Mouse (Mus musculus): ENCODE results near the gene Trim60. TPM values are rescaled to one million over a fixed set of nuclear protein-coding genes. Genes with fewer than 3 reads are reported as not detected.

The Trim60 gene
- polyA plus RNA-seq, 1 experiment from 2014 or later, result not detected

DNA sequence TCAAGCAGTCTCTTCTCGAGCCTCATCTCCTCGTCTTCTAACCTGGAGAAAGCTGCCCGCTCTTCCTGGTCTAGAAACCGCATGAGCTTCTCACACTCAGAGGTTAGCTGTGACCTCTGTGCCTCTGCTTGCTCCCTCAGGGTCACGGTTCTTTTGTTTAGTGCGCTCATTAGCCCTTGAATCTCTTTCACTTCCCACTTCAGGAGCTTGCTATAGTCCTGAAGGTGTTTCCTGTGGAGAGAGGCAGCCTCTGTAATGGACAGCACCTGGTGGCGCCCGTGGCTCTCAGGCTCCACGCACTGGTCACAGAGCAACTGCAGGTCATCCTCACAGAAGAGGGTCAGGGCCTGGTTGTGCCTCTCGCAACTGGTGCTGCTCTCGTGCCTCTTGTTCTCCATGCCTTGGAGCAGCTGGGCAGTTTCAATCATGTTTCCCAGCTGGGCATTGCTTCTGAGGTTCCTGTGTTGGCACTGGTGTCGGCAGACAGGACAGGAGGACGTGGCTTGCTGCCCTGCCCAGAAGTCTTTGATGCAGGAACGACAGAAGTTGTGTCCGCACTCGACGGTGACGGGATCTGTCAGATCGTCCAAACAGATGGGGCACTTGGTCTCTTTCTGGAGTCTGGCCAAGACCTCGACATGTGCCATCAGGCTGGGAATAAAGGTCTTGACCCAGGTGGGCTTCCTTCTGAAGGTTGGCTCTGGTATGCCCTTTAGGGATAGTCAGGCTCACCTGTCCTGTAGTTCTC, 35.1 kb downstream of the Trim60 start:
- WGBS, result 77% methylated on average over 20 of the region's 20 CpGs
- no peak for ATAC-seq (replicated peaks; ENCODE audit: insufficient number of reproducible peaks, low FRiP score, low TSS enrichment, low read depth)
- DNase-seq (ENCODE audit: low spot score), result no peak

DNA sequence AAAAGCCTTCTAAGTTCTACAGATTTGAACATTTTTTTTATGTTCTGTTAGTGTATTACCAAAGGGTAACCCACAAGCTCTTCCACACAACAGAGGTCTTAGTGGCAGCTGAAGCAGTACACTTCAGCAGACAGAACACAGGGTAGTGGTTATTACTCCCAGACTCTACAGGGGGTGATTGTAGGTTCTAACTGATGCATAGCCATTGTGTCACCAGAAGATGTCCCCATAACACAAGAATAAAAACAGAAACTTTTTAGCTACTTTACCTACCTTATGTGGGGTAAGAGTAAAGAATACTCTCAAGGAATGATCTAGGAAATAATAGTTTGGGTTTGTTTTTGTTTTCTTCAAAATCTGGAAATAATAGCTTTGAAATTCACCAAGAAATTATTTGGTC, 55.5 kb downstream of the Trim60 start:
- H3K4me2 ChIP-seq (ENCODE audit: low read depth, low read length), result no peak overlapping the region

More for the DNA sequence above, 35.1 kb downstream of the Trim60 start:
- Histone ChIP-seq H3K9me3 (replicated peaks; ENCODE audit: control insufficient read depth, low read length) (no peaks in the 10 kb centered on the region), H3K9ac (replicated peaks; ENCODE audit: low read length) (no peak overlapping the region), H3K4me3 (ENCODE audit: low read depth, low read length) (no peak overlapping the region), H3K27me3 (ENCODE audit: control insufficient read depth, insufficient read depth, low read length) (no peaks in the 10 kb centered on the region), H3K4me2 (ENCODE audit: low read depth, low read length) (no peak overlapping the region), H3K27ac (replicated peaks; ENCODE audit: low read depth, low read length) (no peak overlapping the region), H3K4me1 (ENCODE audit: control insufficient read depth, insufficient read depth, low read length) (no peaks in the 10 kb centered on the region), H3K36me3 (replicated peaks; ENCODE audit: control insufficient read depth, insufficient read depth, low read depth, low read length) (no peaks in the 10 kb centered on the region)

DNA sequence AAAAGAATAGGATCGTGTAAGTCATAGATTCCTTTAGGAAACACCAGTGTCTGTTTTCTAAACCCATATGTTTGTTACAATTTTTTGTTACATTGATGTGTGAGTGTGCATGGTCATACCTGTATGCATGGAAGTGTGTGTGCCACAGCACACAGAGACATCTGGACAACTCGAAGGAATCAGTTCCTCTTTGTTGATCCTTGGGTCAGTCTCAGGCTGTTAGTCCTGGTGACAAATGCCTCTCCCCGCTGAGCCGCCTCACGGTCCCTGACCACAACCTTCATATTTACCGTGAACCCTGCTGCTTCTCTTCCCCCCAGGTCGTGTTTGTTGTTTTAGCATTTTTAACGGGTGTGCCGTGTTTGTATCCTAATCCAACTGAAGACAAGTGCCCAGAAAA, 59.4 kb downstream of the Trim60 start:
- Histone ChIP-seq H3K27me3 (ENCODE audit: control insufficient read depth, insufficient read depth, low read length) (no peaks in the 10 kb centered on the region), H3K27ac (replicated peaks; ENCODE audit: low read depth, low read length) (no peak overlapping the region), H3K4me2 (ENCODE audit: low read depth, low read length) (no peak overlapping the region), H3K4me3 (ENCODE audit: low read depth, low read length) (no peak overlapping the region), H3K4me1 (ENCODE audit: control insufficient read depth, insufficient read depth, low read length) (no peaks in the 10 kb centered on the region), H3K9ac (replicated peaks; ENCODE audit: low read length) (no peak overlapping the region), H3K36me3 (replicated peaks; ENCODE audit: control insufficient read depth, insufficient read depth, low read depth, low read length) (no peaks in the 10 kb centered on the region), H3K9me3 (replicated peaks; ENCODE audit: control insufficient read depth, low read length) (no peaks in the 10 kb centered on the region)
- DNase-seq (ENCODE audit: low spot score) (no peak), ATAC-seq (replicated peaks; ENCODE audit: insufficient number of reproducible peaks, low FRiP score, low TSS enrichment, low read depth) (no peak)
- 78% methylated on average over 9 of the region's 9 CpGs for WGBS

More for the DNA sequence above, 55.5 kb downstream of the Trim60 start:
- ATAC-seq (replicated peaks; ENCODE audit: insufficient number of reproducible peaks, low FRiP score, low TSS enrichment, low read depth) (no peak), DNase-seq (ENCODE audit: low spot score) (peak; percentile 10)
- Histone ChIP-seq H3K36me3 (replicated peaks; ENCODE audit: control insufficient read depth, insufficient read depth, low read depth, low read length) (no peaks in the 10 kb centered on the region), H3K27me3 (ENCODE audit: control insufficient read depth, insufficient read depth, low read length) (no peaks in the 10 kb centered on the region), H3K27ac (replicated peaks; ENCODE audit: low read depth, low read length) (no peak overlapping the region), H3K4me1 (ENCODE audit: control insufficient read depth, insufficient read depth, low read length) (no peaks in the 10 kb centered on the region), H3K9me3 (replicated peaks; ENCODE audit: control insufficient read depth, low read length) (no peaks in the 10 kb centered on the region), H3K4me3 (ENCODE audit: low read depth, low read length) (no peak overlapping the region), H3K9ac (replicated peaks; ENCODE audit: low read length) (no peak overlapping the region)

GRCm38 (mm10) chr8:64952101-64952500, 66.3 kb downstream of the Trim60 start:
- DNase-seq (ENCODE audit: low spot score) (no peak), ATAC-seq (replicated peaks; ENCODE audit: insufficient number of reproducible peaks, low FRiP score, low TSS enrichment, low read depth) (no peak)
- H3K4me2 ChIP-seq (ENCODE audit: low read depth, low read length), result no peak overlapping the region

More at GRCm38 (mm10) chr8:64952101-64952500, 66.3 kb downstream of the Trim60 start:
- Histone ChIP-seq H3K27me3 (ENCODE audit: control insufficient read depth, insufficient read depth, low read length) (no peaks in the 10 kb centered on the region), H3K9ac (replicated peaks; ENCODE audit: low read length) (no peak overlapping the region), H3K9me3 (replicated peaks; ENCODE audit: control insufficient read depth, low read length) (no peaks in the 10 kb centered on the region), H3K36me3 (replicated peaks; ENCODE audit: control insufficient read depth, insufficient read depth, low read depth, low read length) (no peaks in the 10 kb centered on the region), H3K4me3 (ENCODE audit: low read depth, low read length) (no peak overlapping the region), H3K4me1 (ENCODE audit: control insufficient read depth, insufficient read depth, low read length) (no peaks in the 10 kb centered on the region), H3K27ac (replicated peaks; ENCODE audit: low read depth, low read length) (no peak overlapping the region)
- 80% methylated on average over 6 of the region's 6 CpGs for WGBS

Other genes with a start within 250 kb of the Trim60 start
- 10.5 and 13.9 TPM in 2 replicates for gene Klhl2, start 168.6 kb downstream of the Trim60 start, polyA plus RNA-seq (2014; fragmentation: Nextera tagmentation; extraction: Ambion mirVana)
- gene Tmem192, start 71.4 kb downstream of the Trim60 start, polyA plus RNA-seq (2014; fragmentation: Nextera tagmentation; extraction: Ambion mirVana), result 17.6 and 21.4 TPM in 2 replicates
- gene Trim75, start 30.8 kb downstream of the Trim60 start, polyA plus RNA-seq (2014; fragmentation: Nextera tagmentation; extraction: Ambion mirVana), result not detected in 2 replicates
- not detected in 2 replicates for gene Trim61, start 61 bp downstream of the Trim60 start, polyA plus RNA-seq (2014; fragmentation: Nextera tagmentation; extraction: Ambion mirVana)
- 2.9 and 4.2 TPM in 2 replicates for gene Apela, start 18.8 kb upstream of the Trim60 start, polyA plus RNA-seq (2014; fragmentation: Nextera tagmentation; extraction: Ambion mirVana)
- not detected in 2 replicates for gene Gm10663, start 56.4 kb upstream of the Trim60 start, polyA plus RNA-seq (2014; fragmentation: Nextera tagmentation; extraction: Ambion mirVana)
- 0.14 TPM in 1 of 2 replicates, not detected in the other for gene BC030870, start 111.0 kb upstream of the Trim60 start, polyA plus RNA-seq (2014; fragmentation: Nextera tagmentation; extraction: Ambion mirVana)

Measured in embryonic facial prominence, embryonic 11.5 days (tissue).